Mouse (Mus musculus): ENCODE data around the gene BC030499.
A peak's percentile ranks its signal among the peaks of the same experiment; 100 is the strongest.

The BC030499 gene

DNA sequence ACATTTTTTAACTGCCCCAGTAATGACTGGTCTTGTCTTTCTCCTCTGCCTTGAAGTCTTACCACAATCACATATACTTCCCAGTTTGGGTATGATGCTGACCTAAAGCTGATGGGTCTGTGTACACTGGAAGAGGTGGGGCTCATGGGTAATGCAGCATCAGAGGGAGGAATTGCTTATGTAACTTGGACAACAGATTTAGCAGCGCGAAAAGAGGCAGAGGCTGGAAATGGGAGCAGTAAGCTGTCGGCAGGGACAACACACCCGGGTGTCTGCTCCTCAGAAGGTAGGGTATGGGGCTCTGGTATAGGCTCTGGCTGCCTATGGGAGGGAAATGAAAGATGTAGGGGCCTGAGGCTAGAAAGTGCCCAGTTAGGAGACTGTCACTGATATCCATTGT is at the start of gene BC030499:
BC030499 (plus strand) TSS at position 188 of the 400 bp plus-strand sequence.
- no peak for DNase-seq (ENCODE audit: low read depth, low spot score)

DNA sequence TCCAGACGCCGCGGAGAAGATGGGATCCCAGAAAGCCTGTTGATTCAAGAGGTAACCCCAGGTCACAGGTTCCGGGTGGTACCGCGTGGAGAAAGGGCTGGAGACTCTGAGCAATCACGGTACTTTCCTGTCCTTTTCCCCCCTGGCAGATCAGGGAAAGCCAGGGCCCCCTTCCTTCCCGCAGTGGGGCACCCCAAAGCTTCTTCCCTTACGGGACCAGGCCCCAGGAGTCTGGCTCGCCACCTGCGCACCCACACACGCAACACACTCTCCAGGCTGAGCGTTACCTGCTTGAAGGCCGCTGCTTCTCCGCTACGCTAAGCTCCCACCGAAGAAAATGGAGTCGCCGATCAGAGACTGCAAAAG is 45.4 kb upstream of the BC030499 start:
- no peak for DNase-seq (ENCODE audit: low read depth, low spot score)

DNA sequence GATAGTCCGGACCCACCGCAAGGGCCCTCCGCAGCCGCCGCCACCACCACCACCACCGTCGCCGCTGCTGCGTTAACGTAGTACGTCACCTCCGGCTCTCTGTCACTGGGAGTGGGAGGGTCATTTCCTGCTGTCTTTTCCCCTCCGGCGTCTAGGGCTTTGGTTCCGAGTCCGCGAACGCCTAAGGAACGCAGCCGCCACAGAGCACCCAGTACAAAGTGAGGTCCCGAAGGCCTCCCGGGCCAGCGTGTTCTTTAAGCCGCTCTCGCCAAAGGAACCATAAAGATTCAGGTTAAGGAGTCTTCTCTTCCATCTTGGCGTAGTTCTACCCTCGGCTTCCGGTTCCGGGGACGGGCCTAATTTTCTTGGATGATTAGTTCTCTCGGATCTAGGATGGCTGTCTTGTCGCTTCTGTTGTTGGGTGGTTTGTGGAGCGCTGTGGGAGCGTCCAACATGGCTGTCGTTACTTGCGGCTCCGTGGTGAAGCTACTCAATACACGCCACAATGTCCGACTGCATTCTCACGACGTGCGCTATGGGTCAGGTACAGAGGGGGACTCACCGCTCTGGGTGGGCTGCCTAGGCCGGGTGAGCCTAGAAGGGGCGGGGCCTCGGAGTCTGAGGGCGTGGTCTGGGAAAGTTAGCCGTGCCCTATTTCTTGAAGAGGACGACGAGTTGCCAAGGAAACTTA is 44.9 kb upstream of the BC030499 start, which contains the start of the genes Sdf2 and Supt6:
Sdf2 (plus strand) TSS at position 120 of the 691 bp plus-strand sequence.
Supt6 (minus strand) TSS at position 361 of the 691 bp plus-strand sequence.
- peak; percentile 97 for DNase-seq (ENCODE audit: low read depth, low spot score)

DNA sequence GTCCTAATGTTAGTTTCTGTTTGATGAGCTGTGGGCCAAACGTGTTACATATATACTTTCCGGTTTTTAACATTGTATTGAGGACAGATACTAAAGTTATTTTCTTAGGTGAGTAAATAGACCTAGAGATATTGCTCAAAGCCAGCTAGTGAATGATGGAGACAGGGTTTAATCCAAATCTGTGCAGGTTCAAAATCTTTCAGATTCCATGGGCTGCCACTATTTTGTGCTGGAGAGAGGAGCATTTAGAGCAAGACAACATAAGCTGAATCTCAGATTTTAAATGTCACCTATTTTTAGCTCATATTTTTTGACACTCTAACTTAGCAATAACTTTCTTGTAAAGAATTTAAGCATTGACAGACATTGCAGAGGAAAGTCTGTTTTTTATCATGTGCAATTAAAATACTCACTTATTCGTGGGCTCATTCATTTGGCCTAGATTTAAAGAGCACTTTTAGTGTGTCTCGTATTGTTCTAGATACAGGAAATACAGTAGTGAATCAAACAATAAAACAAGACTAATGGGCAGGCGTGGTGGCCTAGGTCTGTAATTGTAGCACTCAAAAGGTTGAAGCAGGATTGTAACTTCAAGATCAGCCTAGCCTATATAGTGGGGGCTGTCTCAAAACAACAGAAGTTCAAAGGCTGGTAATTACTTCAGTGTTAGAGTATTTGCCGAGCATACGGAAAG is 44.2 kb upstream of the BC030499 start:
- peak; percentile 53 for DNase-seq (ENCODE audit: low read depth, low spot score)

DNA sequence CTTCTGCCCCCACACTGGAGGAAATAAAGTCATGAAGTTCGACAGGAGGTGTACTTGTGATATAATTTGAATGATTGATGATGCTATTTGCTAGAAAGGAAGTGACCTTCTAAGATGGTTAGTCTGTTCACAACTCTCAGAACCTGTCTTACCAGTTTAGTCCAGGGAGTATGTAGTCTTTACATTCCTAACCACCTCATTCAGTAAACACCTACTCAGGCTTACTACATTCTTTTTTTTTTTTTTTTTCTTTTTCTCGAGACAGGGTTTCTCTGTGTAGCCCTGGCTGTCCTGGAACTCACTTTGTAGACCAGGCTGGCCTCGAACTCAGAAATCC is 43.7 kb upstream of the BC030499 start:
- DNase-seq (ENCODE audit: low read depth, low spot score), result no peak

DNA sequence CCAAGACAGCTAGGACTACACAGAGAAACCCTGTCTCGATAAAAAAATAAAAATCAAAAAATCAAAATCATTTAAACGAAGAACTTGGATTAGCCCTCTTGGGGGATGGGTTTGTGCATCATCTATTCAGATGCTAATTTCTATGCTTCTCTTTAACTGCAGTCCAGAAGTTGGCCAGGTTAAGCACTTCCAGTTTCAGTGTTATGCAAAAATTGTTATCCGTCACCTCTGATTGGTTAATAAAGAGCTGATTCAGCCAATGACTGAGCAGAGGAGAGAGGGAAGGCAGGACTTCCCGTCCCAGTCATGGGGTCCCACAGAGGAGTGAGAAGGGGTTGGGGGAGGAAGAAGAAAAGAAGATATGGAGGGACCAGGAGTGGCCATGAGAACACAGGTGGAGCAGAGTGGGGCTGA is 42.9 kb upstream of the BC030499 start:
- DNase-seq (ENCODE audit: low read depth, low spot score), result peak; percentile 90

DNA sequence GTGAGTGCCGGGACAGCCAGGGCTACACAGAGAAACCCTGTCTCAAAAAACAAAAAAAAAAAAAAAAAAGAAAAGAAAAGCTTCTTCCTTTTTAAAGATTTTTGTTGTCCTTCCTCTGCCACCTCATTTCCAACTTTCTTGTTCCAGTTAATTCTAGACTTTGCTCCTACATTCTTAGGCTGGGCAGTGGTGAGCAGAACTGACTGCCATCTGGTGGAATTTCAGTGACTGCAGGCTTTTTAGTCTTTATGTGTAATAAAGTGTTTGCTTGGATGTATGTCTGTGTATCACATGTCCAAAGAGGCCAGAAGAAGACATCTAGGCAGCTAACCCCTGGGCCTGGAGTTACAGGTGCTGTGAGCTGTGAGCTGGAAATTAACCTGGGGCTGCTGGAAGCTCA is 34.0 kb upstream of the BC030499 start:
- DNase-seq (ENCODE audit: low read depth, low spot score), result no peak

DNA sequence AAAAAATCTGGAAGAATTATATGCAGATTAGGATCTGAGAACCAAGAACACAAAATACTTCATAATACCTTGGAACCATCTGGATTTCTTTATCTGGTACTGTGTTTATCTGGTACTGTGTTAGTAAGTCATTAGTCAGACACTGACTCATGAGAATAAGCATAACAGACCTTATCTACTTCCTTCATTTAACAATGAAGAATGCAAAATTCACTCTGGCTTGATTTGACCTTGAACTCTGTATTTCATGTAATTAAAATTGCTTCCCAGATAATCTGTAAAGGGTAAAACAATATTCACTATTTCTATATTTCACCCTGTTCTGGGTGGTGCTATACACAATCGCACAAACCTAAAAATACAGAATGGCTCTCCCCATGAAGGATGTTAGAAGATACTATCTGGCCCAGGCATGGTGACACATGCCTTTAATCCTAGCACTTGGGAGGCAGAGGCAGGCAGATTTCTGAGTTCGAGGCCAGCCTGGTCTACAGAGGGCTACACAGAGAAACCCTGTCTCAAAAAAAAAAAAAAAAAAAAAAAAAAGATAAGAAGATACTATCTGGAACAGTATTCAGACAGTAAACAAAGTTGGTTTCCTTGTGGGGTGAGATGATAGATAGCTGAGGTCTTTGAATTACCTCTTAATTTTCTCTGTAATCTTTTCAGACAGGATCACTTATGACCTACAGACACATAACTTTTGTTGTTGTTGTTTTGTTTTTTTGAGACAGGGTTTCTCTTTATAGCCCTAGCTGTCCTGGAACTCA is 30.0 kb upstream of the BC030499 start:
- DNase-seq (ENCODE audit: low read depth, low spot score), result no peak

DNA sequence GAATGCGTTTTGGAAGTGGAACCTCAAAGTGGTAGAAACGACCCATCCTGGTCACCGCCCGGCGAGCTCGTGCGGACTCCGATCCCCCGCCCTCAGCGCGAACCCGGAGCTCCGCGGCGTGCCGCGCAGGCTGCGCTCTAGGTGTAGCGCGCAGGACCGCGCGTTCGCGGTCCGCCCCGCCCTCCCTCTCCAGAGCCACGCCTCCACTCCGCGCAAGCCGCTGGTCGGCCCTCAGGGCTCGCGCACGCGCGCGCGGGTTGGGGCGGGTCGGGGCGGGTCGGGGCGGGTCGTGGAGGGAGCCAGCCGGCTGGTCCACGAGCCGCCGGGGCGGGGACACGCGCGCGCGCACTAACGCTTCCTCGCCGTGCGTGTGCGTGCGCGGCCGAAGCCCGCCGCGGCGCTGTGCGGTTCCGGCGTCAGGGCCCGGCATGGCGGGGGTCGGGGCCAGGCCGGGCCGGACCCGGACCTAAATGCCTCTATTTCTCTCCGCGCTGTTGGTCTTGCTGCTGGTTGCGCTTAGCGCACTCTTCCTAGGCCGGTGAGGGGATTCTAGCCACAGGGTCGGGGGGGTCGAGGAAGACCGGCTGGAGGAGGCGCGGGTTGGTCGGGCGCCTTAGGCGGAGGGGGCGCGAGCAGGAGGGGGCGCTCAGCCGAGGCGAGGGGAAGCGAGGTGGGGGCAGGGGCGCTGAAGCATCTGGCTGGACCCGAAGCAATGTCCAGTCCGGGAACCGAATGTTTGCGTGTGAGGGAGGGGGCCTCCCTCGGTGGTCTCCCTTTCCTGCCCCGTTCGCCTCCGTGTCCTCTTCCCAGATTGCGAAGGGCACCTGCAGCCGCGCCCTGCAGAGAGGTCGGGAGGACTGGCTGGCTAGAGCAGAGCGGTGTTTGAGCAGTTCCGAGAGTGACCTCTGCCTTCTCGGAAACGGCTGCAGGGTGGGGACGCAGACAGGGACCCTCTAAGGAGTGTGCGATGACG is 29.0 kb upstream of the BC030499 start, which contains the start of gene 2610507B11Rik:
2610507B11Rik (plus strand) TSS at position 373 of the 973 bp plus-strand sequence.
- DNase-seq (ENCODE audit: low read depth, low spot score), result peak; percentile 97

DNA sequence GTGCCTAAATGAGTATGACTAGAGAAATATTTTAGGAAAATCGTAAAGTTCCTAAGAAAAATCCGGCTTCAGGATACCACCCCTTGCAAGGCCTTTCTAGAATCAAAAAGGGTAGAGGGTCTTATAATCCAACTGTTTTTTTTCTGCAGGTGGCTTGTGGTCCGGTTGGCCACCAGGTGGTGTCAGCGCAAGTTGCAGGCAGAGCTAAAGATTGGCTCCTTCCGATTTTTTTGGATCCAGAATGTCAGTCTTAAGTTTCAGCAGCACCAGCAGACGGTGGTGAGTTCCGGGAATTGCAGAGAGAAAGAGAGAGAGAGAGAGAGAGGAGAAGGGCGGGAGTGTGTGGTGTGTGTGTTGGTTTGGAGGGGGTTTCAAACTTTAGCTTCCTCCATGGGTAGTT is 28.1 kb upstream of the BC030499 start:
- peak; percentile 77 for DNase-seq (ENCODE audit: low read depth, low spot score)

DNA sequence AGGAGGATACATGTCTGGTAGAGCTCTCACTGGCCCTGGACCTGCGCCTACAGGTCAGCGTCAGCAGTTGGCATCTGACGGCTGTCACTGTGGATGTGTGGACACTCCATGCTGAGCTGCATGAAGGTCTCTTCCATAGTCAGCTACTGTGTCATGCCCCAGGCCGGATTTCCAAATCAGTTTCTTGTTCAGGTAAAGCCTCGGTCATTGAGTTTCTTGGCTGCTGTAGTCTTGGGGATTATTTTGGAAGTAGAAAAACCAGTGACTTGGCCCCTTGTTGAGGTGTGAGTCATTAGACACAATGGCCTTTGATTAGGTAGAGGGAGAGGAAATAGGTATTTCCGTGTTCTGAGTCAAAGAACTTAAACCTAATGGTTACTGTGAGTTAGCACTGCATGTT is 25.1 kb upstream of the BC030499 start:
- DNase-seq (ENCODE audit: low read depth, low spot score), result no peak

DNA sequence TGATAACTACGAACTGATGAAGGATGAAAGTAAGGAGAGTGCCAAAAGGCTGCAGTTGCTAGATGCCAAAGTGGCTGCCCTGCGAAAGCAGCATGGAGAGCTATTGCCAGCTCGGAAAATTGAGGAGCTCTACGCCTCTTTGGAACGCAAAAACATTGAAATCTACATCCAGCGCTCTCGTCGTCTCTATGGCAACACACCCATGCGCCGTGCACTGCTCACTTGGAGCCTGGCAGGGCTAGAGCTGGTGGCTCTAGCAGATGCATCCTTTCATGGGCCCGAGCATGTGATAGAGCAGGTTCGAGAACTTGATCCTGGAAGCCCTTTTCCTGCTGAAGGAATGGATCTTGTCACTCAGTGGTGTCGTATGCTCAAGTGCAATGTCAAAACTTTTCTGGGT is 18.7 kb upstream of the BC030499 start:
- DNase-seq (ENCODE audit: low read depth, low spot score), result no peak

DNA sequence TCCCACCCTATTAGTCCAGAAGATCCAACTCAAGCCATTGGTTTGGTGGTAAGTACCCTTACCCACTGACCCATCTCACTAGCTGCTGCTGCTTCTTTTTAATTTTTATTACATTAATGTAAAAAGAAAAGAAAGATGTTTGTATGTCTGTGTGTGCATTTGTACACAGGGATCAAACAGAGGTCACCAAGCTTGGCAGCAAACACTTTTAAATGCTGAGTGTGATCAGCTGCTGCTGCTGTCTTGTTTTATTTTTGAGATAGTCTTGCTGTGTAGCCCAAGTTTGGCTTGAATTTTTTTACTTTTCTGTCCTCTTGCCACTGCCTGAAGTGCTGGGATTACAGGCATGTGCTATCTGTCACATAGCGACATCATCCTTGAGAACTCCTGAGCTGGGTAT is 15.0 kb upstream of the BC030499 start:
- no peak for DNase-seq (ENCODE audit: low read depth, low spot score)

DNA sequence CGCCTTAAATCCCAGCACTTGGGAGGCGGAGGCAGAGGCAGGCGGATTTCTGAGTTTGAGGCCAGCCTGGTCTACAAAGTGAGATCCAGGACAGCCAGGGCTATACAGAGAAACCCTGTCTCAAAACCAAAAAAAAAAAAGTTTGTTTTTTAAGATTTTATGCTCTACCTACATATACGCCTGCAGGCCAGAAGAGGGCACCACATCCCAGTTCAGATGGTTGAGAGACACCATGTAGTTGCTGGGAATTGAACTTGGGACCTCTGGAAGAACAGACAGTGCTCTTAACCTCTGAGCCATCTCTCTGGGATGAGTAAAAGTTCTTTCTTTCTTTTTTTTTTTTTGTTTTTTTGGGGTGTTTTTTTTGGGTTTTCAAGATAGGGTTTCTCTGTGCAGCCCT is 14.5 kb upstream of the BC030499 start:
- DNase-seq (ENCODE audit: low read depth, low spot score), result peak; percentile 47

DNA sequence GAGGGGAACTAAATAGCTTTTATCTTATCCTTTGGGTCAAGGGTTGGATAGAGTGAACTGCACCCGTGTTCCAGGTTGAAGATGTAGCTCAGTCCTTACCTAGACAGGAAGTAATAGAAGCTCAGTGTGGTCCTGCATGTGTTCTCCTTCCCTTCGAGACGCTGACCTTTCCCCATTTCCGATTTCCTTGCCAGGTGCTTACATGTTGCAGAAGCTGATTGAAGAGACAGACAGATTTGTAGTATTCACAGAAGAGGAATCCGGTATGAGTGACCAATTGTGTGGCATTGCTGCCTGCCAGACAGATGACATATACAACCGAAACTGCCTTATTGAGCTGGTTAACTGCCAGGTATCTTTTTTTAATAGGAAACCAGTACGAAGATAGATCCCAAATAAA is 11.8 kb upstream of the BC030499 start:
- no peak for DNase-seq (ENCODE audit: low read depth, low spot score)

DNA sequence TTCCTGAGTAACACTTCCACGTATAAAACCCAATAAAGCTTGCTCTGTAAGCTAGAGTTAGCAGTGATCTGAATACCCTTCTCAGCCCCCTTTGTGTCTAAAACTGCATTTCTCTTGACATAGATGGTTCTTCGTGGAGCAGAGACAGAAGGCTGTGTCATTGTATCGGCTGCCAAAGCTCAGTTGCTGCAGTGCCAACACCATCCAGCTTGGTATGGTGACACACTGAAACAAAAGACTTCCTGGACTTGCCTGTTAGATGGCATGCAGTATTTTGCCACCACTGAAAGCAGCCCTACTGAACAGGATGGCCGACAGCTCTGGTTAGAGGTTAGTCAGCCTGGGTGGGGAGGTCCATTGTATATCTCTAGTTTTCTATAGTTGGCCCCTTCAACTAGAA is 11.1 kb upstream of the BC030499 start:
- DNase-seq (ENCODE audit: low read depth, low spot score), result no peak

DNA sequence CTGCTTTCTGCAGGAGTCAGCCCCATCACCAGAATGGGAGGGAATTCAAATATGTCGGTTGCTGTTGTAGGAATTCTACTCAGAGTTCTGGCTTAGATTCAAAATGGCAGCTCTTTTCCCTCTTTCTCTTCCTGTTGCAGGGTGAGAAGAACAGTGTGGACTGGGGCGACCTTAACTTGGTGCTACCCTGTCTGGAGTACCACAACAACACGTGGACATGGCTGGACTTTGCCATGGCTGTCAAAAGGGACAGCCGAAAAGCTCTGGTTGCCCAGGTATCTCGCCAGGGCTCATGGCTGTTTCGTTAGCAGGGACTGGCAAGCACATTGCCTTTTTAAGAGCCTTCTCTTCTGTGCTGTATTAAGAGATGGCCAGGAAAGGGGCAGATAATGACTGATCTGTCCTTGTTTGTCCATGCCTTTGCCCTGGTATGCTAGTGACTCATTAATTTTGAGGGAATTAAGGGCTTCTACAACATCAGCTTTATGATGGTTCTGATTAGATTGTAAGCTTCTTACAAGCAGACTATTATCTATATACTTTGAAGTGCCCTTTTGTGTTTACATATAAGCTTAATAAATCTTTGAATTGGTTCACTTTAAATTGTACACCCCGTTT is 1.4 kb upstream of the BC030499 start:
- DNase-seq (ENCODE audit: low read depth, low spot score), result no peak

DNA sequence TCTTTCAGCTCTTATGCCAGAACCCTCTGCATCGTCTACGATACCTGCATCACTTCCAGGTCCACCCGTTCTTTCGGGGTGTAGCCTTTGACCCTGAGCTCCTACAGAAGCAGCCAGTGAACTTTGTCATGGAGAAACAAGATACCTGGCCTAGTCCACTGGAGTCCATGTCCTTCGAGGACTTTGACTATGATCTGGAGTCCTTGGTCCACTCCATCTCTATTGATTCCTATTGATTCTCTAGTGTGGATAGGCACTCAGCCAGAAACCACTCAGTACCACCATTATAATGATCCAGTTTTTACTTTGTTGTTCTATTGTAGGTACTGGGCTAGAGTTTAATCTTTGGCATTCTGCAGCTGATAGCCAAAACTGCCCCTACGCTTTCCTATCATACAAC is 3.9 kb downstream of the BC030499 start:
- DNase-seq (ENCODE audit: low read depth, low spot score), result no peak

DNA sequence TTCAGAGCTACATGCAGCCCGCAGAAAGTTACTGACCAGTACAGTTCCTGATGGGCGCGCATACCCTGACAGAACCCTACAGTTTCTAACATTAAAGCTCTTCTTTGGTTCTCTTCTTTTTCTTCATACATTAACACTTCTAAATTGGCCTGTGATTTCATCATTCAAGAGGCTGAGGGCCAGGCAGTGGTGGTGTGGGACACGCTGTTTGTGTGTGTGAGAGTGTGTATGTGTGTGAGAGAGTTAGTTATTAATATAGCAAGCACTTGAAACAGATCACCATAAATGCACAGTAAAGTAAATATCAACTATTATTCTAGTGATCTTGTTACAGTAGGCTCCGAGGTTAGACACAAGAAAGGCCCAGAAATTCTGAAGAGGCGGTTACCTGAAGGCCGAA is 10.3 kb downstream of the BC030499 start:
- DNase-seq (ENCODE audit: low read depth, low spot score), result no peak

DNA sequence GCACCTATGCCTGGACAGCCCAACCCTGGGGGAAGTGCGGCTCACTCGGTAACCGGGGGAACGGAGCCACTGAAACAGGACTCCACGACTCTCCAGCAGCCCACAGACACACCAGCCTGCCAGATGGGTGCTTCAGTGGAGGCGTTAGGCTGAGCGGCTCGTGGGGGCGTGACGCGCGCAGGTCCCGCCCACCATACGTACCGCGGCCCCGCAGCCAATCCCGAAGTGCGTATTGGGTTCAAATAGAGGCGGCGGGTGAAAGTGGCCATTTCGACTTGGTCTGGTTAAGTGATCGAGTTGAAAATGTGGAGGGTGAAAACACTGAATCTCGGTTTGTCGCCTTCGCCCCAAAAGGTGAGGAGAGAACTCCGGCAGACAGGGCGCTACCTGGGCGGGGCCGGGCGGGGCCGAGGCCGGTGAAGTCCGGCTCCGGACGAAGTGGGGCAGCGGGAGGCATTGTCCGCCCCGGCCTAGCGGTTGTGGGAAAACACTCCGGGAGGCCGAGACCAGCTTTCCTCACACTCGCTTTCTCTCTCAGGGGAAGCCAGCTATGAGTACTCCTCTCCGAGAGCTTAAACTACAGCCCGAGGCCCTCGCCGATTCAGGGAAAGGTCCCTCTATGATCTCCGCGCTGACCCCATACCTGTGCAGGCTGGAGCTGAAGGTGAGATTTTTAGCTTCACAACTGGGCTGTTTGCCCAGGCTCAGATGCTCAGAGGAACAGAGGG is 10.9 kb downstream of the BC030499 start, which contains the start of gene Spag5:
Spag5 (plus strand) TSS at position 173 of the 728 bp plus-strand sequence.
- peak; percentile 94 for DNase-seq (ENCODE audit: low read depth, low spot score)

Data from A20 (cell line).